7 mouse cellular contexts compared by ENCODE assay signal in genomic region chr12:111425789-111426460, GRCm38 (mm10). TPM values are rescaled to one million over a fixed set of nuclear protein-coding genes. Genes with fewer than 3 reads are reported as not detected.
DNase-seq lines count a peak whose midpoint lies in the region; ATAC-seq and TF ChIP-seq lines count a peak whose summit lies in the region.

No protein-coding gene starts in this region.

- WGBS in limb, embryonic 10.5 days: 20% methylated on average over 29 of the region's 29 CpGs
- 16% methylated on average over 29 of the region's 29 CpGs for WGBS in midbrain, embryonic 13.5 days
- 17% methylated on average over 29 of the region's 29 CpGs for WGBS in small intestine, adult 2 months

- peak; percentile 91 for DNase-seq in adrenal gland, adult 2 months
- peak; percentile 90 for DNase-seq in embryo, embryonic 11 days
- DNase-seq in gastrocnemius, postnatal 4 days (ENCODE audit: low spot score in 2 of 2): peak; percentile 84 to 89
- peak; percentile 97 for DNase-seq in kidney, adult 18-20 months
- DNase-seq in limb, embryonic 10.5 days (ENCODE audit: low spot score): peak; percentile 96

- H3K27ac ChIP-seq in limb, embryonic 10.5 days: no peak overlapping the region
- no peak overlapping the region for H3K27ac ChIP-seq in midbrain, embryonic 13.5 days
- no peak overlapping the region for H3K27ac ChIP-seq in small intestine, adult 2 months (ENCODE audit: insufficient read depth, low read depth, low read length)

- H3K9me3 ChIP-seq in limb, embryonic 10.5 days (replicated peaks): no peaks in the 10 kb centered on the region
- no peaks in the 10 kb centered on the region for H3K9me3 ChIP-seq in midbrain, embryonic 13.5 days

- H3K27me3 ChIP-seq in limb, embryonic 10.5 days (ENCODE audit: low read depth, poor library complexity, severe bottlenecking): peaks cover 100% of the 10 kb centered on the region
- H3K27me3 ChIP-seq in midbrain, embryonic 13.5 days: peaks cover 99% of the 10 kb centered on the region
- no peaks in the 10 kb centered on the region for H3K27me3 ChIP-seq in small intestine, adult 2 months (ENCODE audit: control insufficient read depth, insufficient read depth, low read length)

- no peak overlapping the region for H3K4me3 ChIP-seq in limb, embryonic 10.5 days
- no peak overlapping the region; the same call in 1 of the 2 replicates for H3K4me3 ChIP-seq in midbrain, embryonic 13.5 days (replicated peaks)
- H3K4me3 ChIP-seq in small intestine, adult 2 months (ENCODE audit: low read depth, low read length): peak overlapping the region; percentile 35

- TF ChIP-seq POLR2A in small intestine, adult 2 months (IDR thresholded peaks at IDR 0.05; ENCODE audit: low read depth, low read length): no peak

- H3K4me2 ChIP-seq in midbrain, embryonic 13.5 days (replicated peaks): peak overlapping the region; percentile 13

- H3K36me3 ChIP-seq in limb, embryonic 10.5 days: no peaks in the 10 kb centered on the region
- H3K36me3 ChIP-seq in midbrain, embryonic 13.5 days: no peaks in the 10 kb centered on the region
- peaks cover 49% of the 10 kb centered on the region for H3K36me3 ChIP-seq in small intestine, adult 2 months (ENCODE audit: control insufficient read depth, insufficient read depth, low read length)

- H3K9ac ChIP-seq in midbrain, embryonic 13.5 days (replicated peaks): 0 out of 2 replicates have a peak overlapping the region, but pooled peaks have one; percentile 6

- ATAC-seq in midbrain, embryonic 13.5 days: peak; percentile 70

- peak; percentile 92 for TF ChIP-seq CTCF in small intestine, adult 2 months (IDR thresholded peaks at IDR 0.05; ENCODE audit: extremely low read depth, insufficient read length, insufficient replicate concordance, low read depth, low read length)

- peaks cover 56% of the 10 kb centered on the region for H3K4me1 ChIP-seq in limb, embryonic 10.5 days
- H3K4me1 ChIP-seq in midbrain, embryonic 13.5 days (replicated peaks): peaks cover 34% of the 10 kb centered on the region
- H3K4me1 ChIP-seq in small intestine, adult 2 months (ENCODE audit: control insufficient read depth, insufficient read depth, insufficient read length, low read length): peaks cover 38% of the 10 kb centered on the region

RNA-seq across cellular contexts. Expression of gene Exoc3l4, which starts 9.1 kb away (rescaled TPM):
- 1 to 10 TPM; 4.7 to 7.7 TPM for total RNA-seq in adrenal gland, adult 2 months (2021)
- 12.7 and 13.9 TPM in 2 replicates for polyA plus RNA-seq in adrenal gland, adult 2 months (2012; rRNA removed)
- 1 to 10 TPM; 5.0 to 6.1 TPM for total RNA-seq in gastrocnemius, postnatal 4 days (2021)
- 5.1 and 6.5 TPM in 2 replicates for polyA plus RNA-seq in limb, embryonic 10.5 days (2016; fragmentation: Nextera tagmentation; extraction: Ambion mirVana)
- 2.0 and 2.4 TPM in 2 replicates for polyA plus RNA-seq in midbrain, embryonic 13.5 days (2015; fragmentation: Nextera tagmentation; extraction: Ambion mirVana)
- polyA plus RNA-seq in small intestine, adult 2 months (2012; rRNA removed): 356 and 552 TPM in 2 replicates

RNA-seq across cellular contexts. Expression of gene Tnfaip2, which starts 16.3 kb away (rescaled TPM):
- total RNA-seq in adrenal gland, adult 2 months (2021): 10 to 100 TPM; 12.2 to 19.5 TPM
- polyA plus RNA-seq in adrenal gland, adult 2 months (2012; rRNA removed): 15.8 and 22.7 TPM in 2 replicates
- 10 to 100 TPM in 1 of 2 experiments, 1 to 10 TPM in 1; 7.0 to 10.2 TPM for total RNA-seq in gastrocnemius, postnatal 4 days (2021)
- 4.3 and 6.0 TPM in 2 replicates for polyA plus RNA-seq in limb, embryonic 10.5 days (2016; fragmentation: Nextera tagmentation; extraction: Ambion mirVana)
- 0.28 and 1.3 TPM in 2 replicates for polyA plus RNA-seq in midbrain, embryonic 13.5 days (2015; fragmentation: Nextera tagmentation; extraction: Ambion mirVana)
- polyA plus RNA-seq in small intestine, adult 2 months (2012; rRNA removed): 10.2 and 16.4 TPM in 2 replicates

RNA-seq across cellular contexts. Expression of gene Lbhd2, which starts 19.3 kb away (rescaled TPM):
- total RNA-seq in adrenal gland, adult 2 months (2021): under 1 TPM; 0.46 to 0.48 TPM
- polyA plus RNA-seq in adrenal gland, adult 2 months (2012; rRNA removed): 0.17 and 0.30 TPM in 2 replicates
- total RNA-seq in gastrocnemius, postnatal 4 days (2021): under 1 TPM in 1 of 2 experiments, not detected in 1; 0.59 TPM
- polyA plus RNA-seq in limb, embryonic 10.5 days (2016; fragmentation: Nextera tagmentation; extraction: Ambion mirVana): not detected in 2 replicates
- 0.32 TPM in 1 of 2 replicates, not detected in the other for polyA plus RNA-seq in midbrain, embryonic 13.5 days (2015; fragmentation: Nextera tagmentation; extraction: Ambion mirVana)
- not detected in 2 replicates for polyA plus RNA-seq in small intestine, adult 2 months (2012; rRNA removed)

RNA-seq across cellular contexts. Expression of gene Cdc42bpb, which starts 48.4 kb away (rescaled TPM):
- 100 to 1,000 TPM; 119 to 120 TPM for total RNA-seq in adrenal gland, adult 2 months (2021)
- polyA plus RNA-seq in adrenal gland, adult 2 months (2012; rRNA removed): 339 and 354 TPM in 2 replicates
- 10 to 100 TPM; 69.1 to 74.5 TPM for total RNA-seq in gastrocnemius, postnatal 4 days (2021)
- polyA plus RNA-seq in limb, embryonic 10.5 days (2016; fragmentation: Nextera tagmentation; extraction: Ambion mirVana): 30.4 and 32.0 TPM in 2 replicates
- polyA plus RNA-seq in midbrain, embryonic 13.5 days (2015; fragmentation: Nextera tagmentation; extraction: Ambion mirVana): 37.7 and 39.8 TPM in 2 replicates
- 190 and 472 TPM in 2 replicates for polyA plus RNA-seq in small intestine, adult 2 months (2012; rRNA removed)

RNA-seq across cellular contexts. Expression of gene Gm266, which starts 59.7 kb away (rescaled TPM):
- under 1 TPM in 1 of 2 experiments, not detected in 1; 0.23 TPM for total RNA-seq in adrenal gland, adult 2 months (2021)
- polyA plus RNA-seq in adrenal gland, adult 2 months (2012; rRNA removed): 0.10 and 1.2 TPM in 2 replicates
- total RNA-seq in gastrocnemius, postnatal 4 days (2021): 1 to 10 TPM; 6.9 to 7.5 TPM
- polyA plus RNA-seq in limb, embryonic 10.5 days (2016; fragmentation: Nextera tagmentation; extraction: Ambion mirVana): 11.4 and 13.7 TPM in 2 replicates
- polyA plus RNA-seq in midbrain, embryonic 13.5 days (2015; fragmentation: Nextera tagmentation; extraction: Ambion mirVana): 0.81 and 0.98 TPM in 2 replicates
- 0.43 and 0.53 TPM in 2 replicates for polyA plus RNA-seq in small intestine, adult 2 months (2012; rRNA removed)

Comparison
In these comparisons a context has a peak if more than half of its experiments do, and no peak if none do; other contexts are left out.
1. RNA of gene Exoc3l4, which starts 9.1 kb away (polyA plus RNA-seq): 356 to 552 TPM in small intestine, adult 2 months; 12.7 to 13.9 TPM in adrenal gland, adult 2 months, 5.1 to 6.5 TPM in limb, embryonic 10.5 days and 2.0 to 2.4 TPM in midbrain, embryonic 13.5 days; every median in the first group is over 10 times any median in the second.
2. Peak in every context shown above with its lines, with median percentiles within 50 percentile points of each other: DNase-seq.